Mouse (Mus musculus) left cerebral cortex, postnatal 25 days (tissue): Measurements from ENCODE around the gene Tspan18. TPM values are rescaled to one million over a fixed set of nuclear protein-coding genes. Genes with fewer than 3 reads are reported as not detected.

Experiments used
- DNase-seq, 2 experiments: peaks; one replicate each; pipeline ENCODE4 v3.0.0; 2022; ENCODE audit warnings: low spot score in 2 of 2, mixed read lengths in 1 of 2
- intact Hi-C: fragments of 180-260 bp; cut with DNase I; formaldehyde crosslinking; loops from one replicate; pipeline ENCODE4 v1.15.1; 2025
- total RNA-seq, 2 experiments: library from RNA; stranded (reverse); gene quantifications; 2 replicates each; pipeline ENCODE4 v1.2.3; 2021

Gene Tspan18
- total RNA-seq, 2 experiments from 2014 or later, result 1.9 to 2.2 TPM

- DNase-seq, result no peak
- intact Hi-C loops, result no loop called here
Observed at GRCm38 (mm10) chr2:93345663-93346268, 11.5 kb upstream of the Tspan18 start.

DNA sequence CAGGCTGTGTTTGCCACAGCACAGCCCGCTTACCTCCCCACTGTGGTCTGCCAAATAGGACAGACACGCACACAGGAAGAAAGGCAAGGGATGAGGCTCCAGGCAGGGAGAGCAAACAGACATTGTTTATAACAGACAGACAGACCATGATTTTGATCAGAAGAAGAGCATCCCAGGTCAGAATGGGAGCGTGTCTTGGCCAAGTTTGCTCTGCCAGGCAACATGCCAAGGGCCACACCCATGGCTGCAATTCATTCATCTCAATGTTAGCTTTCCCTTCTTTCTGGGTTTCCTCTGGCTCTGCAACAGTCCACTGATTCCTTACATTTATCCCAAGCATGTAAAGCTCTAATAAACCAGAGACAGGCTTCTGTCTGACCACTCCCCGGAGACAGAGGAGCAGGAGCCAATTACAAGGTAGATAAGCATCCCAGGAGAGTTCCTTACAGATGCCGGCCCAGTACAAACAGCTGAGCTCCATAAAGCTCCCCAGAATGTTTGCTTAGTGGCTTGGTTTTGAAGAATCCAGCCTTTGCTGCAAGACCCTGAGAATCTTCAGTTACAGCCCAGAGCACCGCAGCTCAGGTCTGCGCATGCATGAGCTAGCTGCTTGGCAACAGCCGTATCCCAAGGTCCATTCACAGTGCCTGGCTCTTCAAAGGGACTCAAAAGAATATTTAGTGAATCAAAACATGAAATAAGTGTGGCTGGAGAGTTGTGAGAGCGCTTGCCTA, 5.2 kb upstream of the Tspan18 start:
- intact Hi-C loops, result no loop called here
- no peak for DNase-seq

- intact Hi-C loops, result no loop called here
- DNase-seq, result no peak
Observed at GRCm38 (mm10) chr2:93335996-93336395, 1.7 kb upstream of the Tspan18 start.

DNA sequence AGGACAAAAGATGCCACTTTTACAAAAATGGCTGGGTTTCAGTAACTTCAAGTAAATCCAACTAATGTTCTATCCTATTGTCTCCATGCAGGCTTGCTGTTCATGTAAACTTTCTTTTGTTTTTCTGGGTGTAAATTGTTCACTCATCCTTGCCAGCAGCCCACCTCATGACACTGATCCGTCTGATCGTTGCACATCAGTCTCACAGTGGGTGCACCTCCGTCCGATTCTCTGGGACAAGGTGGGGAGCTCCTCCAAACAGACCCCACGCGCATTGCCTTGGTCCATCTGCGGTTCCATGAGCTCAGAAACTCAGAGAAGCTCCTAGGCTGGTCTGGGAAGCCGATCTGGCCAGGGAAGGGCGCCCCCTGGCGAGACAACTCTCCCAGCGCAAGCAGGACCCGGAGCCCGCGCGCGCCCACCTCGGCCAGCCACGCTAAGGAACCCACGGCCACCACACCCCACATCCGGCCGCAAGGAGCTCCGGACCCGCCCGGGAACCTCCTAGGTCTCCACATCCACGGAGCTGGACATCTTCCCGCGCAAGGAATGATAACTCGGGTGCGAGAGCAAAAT, 976 bp downstream of the Tspan18 start:
- intact Hi-C loops, result loop anchor here (1.0 to 5.0 kb wide), 3 partner anchors 84 to 116 kb away; no protein-coding TSS in a partner anchor
- DNase-seq, result peak; percentile 73 to 80

GRCm38 (mm10) chr2:93332277-93332676, 2.0 kb downstream of the Tspan18 start:
- no peak for DNase-seq
- intact Hi-C loops, result loop anchor here (2.0 to 5.0 kb wide), 2 partner anchors 85 to 105 kb away; no protein-coding TSS in a partner anchor

DNA sequence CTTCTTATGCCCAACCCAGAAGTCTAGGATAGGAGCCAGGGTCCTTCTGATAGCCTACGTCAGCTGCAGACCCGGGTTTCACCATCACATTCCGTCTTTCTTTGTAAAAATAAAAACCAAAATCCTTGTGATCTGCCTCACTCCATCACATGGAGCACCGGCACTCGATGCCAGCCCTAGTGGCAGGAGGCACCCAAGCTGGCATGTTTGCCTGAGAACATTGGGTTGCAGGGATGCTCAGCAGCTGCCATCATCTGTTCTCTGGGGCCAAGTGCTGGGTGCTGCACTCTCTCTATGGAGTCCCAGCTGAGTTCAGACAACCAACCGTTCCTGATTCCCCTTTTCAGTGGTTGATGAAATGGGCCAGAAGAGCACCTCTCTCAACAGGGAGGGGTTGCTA, 3.2 kb downstream of the Tspan18 start:
- no peak for DNase-seq
- intact Hi-C loops, result loop anchor here (5.0 kb wide), 1 partner anchor 86 kb away; no protein-coding TSS in a partner anchor

DNA sequence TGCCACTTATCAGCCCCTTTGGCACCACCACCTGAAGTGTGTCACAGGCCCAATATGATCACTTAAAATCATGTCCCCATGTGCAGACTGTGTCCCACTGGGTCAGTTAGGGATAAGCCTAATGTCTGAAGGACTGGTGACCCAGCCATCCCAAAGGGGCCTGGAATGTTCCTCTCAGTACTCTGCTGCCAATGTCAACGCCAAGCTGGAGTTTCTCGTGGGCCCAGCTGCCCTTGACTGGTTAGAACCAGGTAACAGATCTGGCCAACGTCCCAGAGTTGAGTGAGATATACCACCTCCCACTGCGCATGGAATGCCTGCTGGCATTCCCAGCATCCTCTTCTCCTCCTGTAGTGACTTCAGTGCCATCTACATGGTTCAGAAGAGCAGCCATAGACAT, 5.2 kb downstream of the Tspan18 start:
- no peak for DNase-seq
- intact Hi-C loops, result no loop called here

DNA sequence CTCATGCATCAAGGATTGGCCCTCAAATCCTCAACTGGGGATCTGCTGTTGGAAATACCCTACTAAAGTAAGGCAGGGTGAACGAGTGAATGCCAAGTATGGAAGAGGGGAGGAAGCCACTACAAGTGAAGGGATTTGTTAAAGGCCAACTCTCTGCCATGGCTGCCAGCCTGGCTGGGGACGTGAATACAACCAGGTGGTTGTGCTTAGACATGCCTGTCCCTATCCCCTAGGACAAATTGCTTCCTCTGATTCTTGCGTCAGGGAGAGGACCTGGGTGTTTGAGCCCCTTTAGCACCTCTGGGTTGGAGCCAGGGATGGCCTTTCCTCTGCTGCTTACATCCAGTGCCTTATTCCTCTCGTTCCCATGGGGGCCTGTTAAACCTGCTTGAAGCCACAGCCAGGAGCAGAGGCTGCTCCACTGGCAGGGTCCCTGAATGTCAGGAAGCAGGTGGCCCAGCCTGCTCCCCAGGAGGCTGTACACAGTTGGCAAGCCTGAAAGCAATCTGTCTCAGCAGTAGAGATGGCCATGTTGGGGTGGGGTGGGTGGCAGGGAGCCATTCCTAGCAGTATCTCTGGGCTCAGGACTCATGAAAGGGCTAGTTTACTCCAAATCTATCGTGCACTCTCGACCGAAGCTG, 6.3 kb downstream of the Tspan18 start:
- no peak for DNase-seq

GRCm38 (mm10) chr2:93324681-93325080, 9.6 kb downstream of the Tspan18 start:
- intact Hi-C loops, result no loop called here
- no peak for DNase-seq

More for the DNA sequence above, 6.3 kb downstream of the Tspan18 start:
- intact Hi-C loops, result no loop called here

- intact Hi-C loops, result no loop called here
Observed at GRCm38 (mm10) chr2:93321946-93322345, 12.4 kb downstream of the Tspan18 start.

GRCm38 (mm10) chr2:93320267-93320666, 14.0 kb downstream of the Tspan18 start:
- intact Hi-C loops, result no loop called here
- no peak for DNase-seq

More at GRCm38 (mm10) chr2:93321946-93322345, 12.4 kb downstream of the Tspan18 start:
- no peak for DNase-seq

DNA sequence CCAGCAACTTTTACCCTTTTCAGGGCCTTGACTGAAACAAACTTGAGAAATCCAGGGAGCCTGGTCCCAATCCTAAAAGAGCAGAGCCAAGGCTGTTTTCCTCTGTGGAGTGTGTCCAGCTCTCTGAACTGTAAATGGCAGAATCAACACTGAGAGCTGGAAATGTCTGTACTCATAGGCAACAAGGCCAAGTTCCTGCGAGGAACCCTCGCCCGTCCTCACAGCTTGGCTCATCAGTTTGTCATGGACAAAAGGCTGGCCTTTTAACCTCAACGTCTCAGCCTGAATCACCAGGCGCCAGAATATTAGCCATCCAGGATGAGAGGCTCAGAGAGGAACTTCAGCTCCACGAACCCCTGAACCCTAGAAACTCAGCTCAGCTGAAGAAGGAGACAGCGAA, 14.7 kb downstream of the Tspan18 start:
- no peak for DNase-seq
- intact Hi-C loops, result no loop called here

DNA sequence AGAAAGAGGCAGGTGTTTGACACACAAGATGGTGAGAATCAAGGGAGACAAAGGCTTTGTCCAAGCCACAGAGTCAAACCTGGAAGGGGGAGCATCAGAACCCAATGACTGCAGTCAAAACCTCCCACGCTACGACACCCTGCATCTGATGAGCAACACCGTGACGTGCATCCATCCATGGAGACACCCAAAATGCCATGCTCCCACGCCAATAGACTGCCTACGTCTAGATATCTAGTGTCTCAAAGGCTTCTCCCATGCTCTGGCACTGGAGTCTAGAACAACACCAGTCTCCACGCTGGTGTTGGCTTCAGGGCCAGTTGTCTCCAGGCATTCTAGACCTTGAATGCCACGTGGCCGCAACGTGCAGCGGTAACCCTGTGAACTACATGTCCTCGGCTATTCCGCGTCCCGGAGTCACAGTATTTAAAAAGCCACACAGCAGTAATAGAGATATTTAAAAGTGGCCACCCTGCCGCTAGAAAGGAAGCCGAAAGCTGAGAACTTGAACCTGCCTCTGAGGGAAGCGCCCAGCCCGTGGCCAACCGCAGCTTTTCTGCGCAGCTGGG, 15.4 kb downstream of the Tspan18 start:
- no peak for DNase-seq
- intact Hi-C loops, result no loop called here

- intact Hi-C loops, result no loop called here
- no peak for DNase-seq
Observed at GRCm38 (mm10) chr2:93313768-93314632, 20.3 kb downstream of the Tspan18 start.

GRCm38 (mm10) chr2:93312458-93312857, 21.8 kb downstream of the Tspan18 start:
- no peak for DNase-seq
- intact Hi-C loops, result no loop called here

GRCm38 (mm10) chr2:93309724-93310413, 24.4 kb downstream of the Tspan18 start:
- no peak for DNase-seq
- intact Hi-C loops, result no loop called here

GRCm38 (mm10) chr2:93306898-93307297, 27.4 kb downstream of the Tspan18 start:
- intact Hi-C loops, result no loop called here

DNA sequence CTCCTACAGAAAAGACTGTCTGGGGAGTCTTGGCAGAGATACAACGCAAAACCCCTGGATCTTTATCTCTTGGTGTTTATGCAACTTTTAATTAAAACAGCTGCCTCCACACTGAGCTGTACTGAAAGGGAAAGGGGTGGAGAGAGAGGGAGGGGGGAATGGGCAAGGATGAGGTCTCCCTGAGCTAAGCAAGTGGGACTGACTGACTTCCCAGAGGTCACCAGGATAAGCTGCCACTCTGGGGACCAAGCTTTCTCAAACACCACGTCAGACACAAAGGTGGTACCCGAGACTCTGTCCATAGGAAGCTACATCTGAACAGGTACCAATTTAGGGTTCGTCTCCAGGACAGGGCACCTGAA, 30.1 kb downstream of the Tspan18 start:
- no peak for DNase-seq
- intact Hi-C loops, result no loop called here

More at GRCm38 (mm10) chr2:93306898-93307297, 27.4 kb downstream of the Tspan18 start:
- DNase-seq, result peak in 1 of 2 experiments; percentile 20
